Mouse (Mus musculus) megakaryocyte, embryonic 14.5 days (primary cell): ENCODE results near the gene Hpcal4. TPM values are rescaled to one million over a fixed set of nuclear protein-coding genes. Genes with fewer than 3 reads are reported as not detected.

Experiments used
- H3K27me3 ChIP-seq: replicated peaks from 2 replicates; pipeline ENCODE3; 2012; ENCODE audit warnings: inconsistent platforms
- H3K36me3 ChIP-seq: replicated peaks from 2 replicates; pipeline ENCODE3; 2012; ENCODE audit warnings: low read length, inconsistent platforms, mixed read lengths
- H3K4me1 ChIP-seq: 2 replicates; pipeline ENCODE4 v1.6.1; 2012; ENCODE audit warnings: inconsistent platforms
- H3K4me3 ChIP-seq: replicated peaks from 2 replicates; pipeline ENCODE3; 2012; ENCODE audit warnings: moderate library complexity, mild to moderate bottlenecking, inconsistent platforms
- H3K9me3 ChIP-seq: 2 replicates; pipeline ENCODE4 v1.6.1; 2012; ENCODE audit warnings: inconsistent platforms
- FLI1 ChIP-seq: IDR thresholded peaks from 2 replicates; pipeline ENCODE4 v1.6.1; 2012; ENCODE audit warnings: low read length, inconsistent platforms, mixed read lengths
- GATA1 ChIP-seq: IDR thresholded peaks from 3 replicates; pipeline ENCODE4 v1.6.1; 2012; ENCODE audit warnings: mixed read lengths, low read length, inconsistent platforms, borderline replicate concordance
- polyA plus RNA-seq: library from polyadenylated mRNA; stranded (reverse); fragments of >175 nt; gene quantifications from 2 replicates; pipeline ENCODE4 v1.2.3, GENCODE M21; 2012; ENCODE audit warnings: low replicate concordance; ENCODE audit not compliant: insufficient read depth

Gene Hpcal4
- polyA plus RNA-seq, 1 experiment, result not detected

- no peak for TF ChIP-seq FLI1
- no peak for TF ChIP-seq GATA1
- Histone ChIP-seq H3K9me3 (no peaks in the 10 kb centered on the region), H3K36me3 (no peaks in the 10 kb centered on the region), H3K4me3 (peak overlapping the region; percentile 70), H3K27me3 (peaks cover 84% of the 10 kb centered on the region), H3K4me1 (peaks cover 33% of the 10 kb centered on the region)
Measured at GRCm38 (mm10) chr4:123200771-123201185, 17.8 kb downstream of the Hpcal4 start.

DNA sequence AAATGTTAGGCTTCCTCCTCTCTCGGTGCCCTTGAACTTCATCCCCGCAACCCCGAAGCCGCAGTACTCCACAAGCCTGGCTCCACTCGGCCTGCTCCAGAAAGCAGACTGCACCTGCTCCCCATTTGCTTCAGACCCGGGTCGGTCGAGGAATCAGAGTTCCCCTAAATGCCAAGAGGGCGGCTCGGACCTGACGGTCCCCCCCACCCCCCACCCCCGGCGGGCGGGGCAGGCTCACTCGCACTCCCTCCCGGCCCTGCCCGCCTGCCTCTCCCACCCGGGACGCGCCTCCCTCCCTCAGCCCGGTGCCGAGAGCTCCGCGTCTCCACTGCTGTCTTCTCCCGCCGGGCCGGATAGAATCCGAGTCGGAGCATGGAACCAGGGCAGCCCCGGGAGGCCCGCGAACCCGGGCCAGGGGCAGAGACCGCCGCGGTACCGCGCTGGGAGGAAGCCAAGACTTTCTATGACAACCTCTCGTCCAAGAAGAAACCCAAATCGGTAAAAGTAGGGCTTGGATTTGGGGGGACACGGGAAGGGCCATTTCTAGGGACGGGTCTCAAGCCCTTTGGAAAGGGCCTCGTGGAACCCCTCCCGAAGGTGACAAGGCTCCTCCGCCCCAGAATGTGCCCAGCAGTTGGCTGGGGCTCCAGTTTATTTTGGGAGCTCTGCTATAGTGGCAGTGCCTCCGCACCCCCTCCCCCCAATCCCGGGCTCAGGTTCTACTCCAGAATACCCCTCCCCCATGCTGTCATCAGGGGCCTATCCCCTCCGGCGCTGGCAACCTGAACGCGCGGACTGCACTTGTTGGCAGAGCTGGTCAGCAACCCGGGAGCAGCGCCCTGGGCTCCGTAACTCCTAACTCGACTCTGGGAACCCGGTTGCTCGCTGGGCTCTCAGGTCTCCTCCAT, 18.4 kb downstream of the Hpcal4 start, which contains the start of gene Nt5c1a:
Gene Nt5c1a, plus strand, starts transcription at position 319 of the 908 bp plus-strand sequence.
- peak within 1 kb of the TSS; percentile 70 for H3K4me3 ChIP-seq

GRCm38 (mm10) chr4:123202094-123202420, 19.0 kb downstream of the Hpcal4 start:
- TF ChIP-seq FLI1 (no peak), GATA1 (no peak)
- Histone ChIP-seq H3K36me3 (no peaks in the 10 kb centered on the region), H3K27me3 (peaks cover 85% of the 10 kb centered on the region), H3K4me1 (peaks cover 28% of the 10 kb centered on the region), H3K4me3 (no peak overlapping the region), H3K9me3 (no peaks in the 10 kb centered on the region; the same call in 1 of the 2 replicates)

More for the DNA sequence above, 18.4 kb downstream of the Hpcal4 start, which contains the start of gene Nt5c1a:
- Histone ChIP-seq H3K36me3 (no peaks in the 10 kb centered on the region), H3K4me1 (peaks cover 32% of the 10 kb centered on the region), H3K27me3 (peaks cover 84% of the 10 kb centered on the region), H3K9me3 (no peaks in the 10 kb centered on the region)
- TF ChIP-seq FLI1 (no peak), GATA1 (no peak)

- Histone ChIP-seq H3K36me3 (no peaks in the 10 kb centered on the region), H3K4me1 (peaks cover 18% of the 10 kb centered on the region), H3K27me3 (peaks cover 85% of the 10 kb centered on the region), H3K4me3 (no peak overlapping the region), H3K9me3 (no peaks in the 10 kb centered on the region; the same call in 1 of the 2 replicates)
- TF ChIP-seq FLI1 (no peak), GATA1 (no peak)
Measured at GRCm38 (mm10) chr4:123207337-123207736, 24.3 kb downstream of the Hpcal4 start.

GRCm38 (mm10) chr4:123210996-123211395, 28.0 kb downstream of the Hpcal4 start:
- Histone ChIP-seq H3K36me3 (no peaks in the 10 kb centered on the region), H3K4me3 (no peak overlapping the region), H3K4me1 (peaks cover 7% of the 10 kb centered on the region; the same call in 1 of the 2 replicates), H3K27me3 (peaks cover 95% of the 10 kb centered on the region), H3K9me3 (no peaks in the 10 kb centered on the region; the same call in 1 of the 2 replicates)
- TF ChIP-seq GATA1 (no peak), FLI1 (no peak)

DNA sequence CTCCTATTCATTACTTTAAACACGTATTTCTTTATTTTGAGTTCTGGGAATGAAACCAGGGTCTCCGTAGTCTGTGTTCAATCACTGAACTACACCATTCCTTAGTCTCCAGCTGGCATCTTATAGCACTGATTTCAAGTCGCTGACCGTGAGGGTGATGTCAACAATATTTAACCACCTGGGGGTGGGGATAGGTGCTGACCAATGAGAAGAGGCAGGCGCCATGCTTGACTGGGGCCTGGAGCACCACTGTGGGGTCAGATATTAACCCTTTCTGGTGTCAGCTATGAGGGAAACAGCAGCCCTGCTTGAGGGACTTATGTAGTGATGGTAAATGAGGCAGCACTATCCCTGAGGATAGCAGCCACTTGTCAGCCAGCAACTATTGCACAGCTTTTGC, 28.4 kb downstream of the Hpcal4 start:
- Histone ChIP-seq H3K4me3 (no peak overlapping the region), H3K9me3 (no peaks in the 10 kb centered on the region; the same call in 1 of the 2 replicates), H3K27me3 (peaks cover 94% of the 10 kb centered on the region), H3K36me3 (no peaks in the 10 kb centered on the region), H3K4me1 (peaks cover 7% of the 10 kb centered on the region; the same call in 1 of the 2 replicates)
- TF ChIP-seq GATA1 (no peak), FLI1 (no peak)

GRCm38 (mm10) chr4:123212330-123212729, 29.3 kb downstream of the Hpcal4 start:
- H3K27me3 ChIP-seq, result peaks cover 88% of the 10 kb centered on the region
- H3K36me3 ChIP-seq, result no peaks in the 10 kb centered on the region
- H3K9me3 ChIP-seq, result no peaks in the 10 kb centered on the region
- no peak for TF ChIP-seq GATA1
- TF ChIP-seq FLI1, result no peak
- H3K4me3 ChIP-seq, result no peak overlapping the region
- peaks cover 12% of the 10 kb centered on the region for H3K4me1 ChIP-seq

DNA sequence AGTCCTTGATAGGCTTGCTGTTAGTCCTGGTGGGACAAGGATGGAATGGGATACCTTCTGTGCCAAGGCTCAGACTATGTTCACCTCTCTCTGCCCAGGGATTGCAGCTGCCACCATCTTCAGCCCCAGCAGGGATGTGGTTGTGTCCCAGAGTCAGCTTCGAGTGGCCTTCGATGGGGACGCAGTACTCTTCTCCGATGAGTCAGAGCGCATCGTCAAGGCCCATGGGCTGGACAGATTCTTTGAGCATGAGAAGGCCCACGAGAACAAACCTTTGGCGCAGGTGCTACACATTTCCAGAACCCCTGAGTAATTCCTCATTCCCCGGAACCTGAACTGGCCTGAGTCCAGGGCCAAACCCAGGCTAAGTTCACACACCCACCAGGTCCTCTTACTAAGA, 30.9 kb downstream of the Hpcal4 start:
- Histone ChIP-seq H3K36me3 (no peaks in the 10 kb centered on the region), H3K27me3 (peaks cover 86% of the 10 kb centered on the region), H3K4me3 (no peak overlapping the region), H3K9me3 (no peaks in the 10 kb centered on the region), H3K4me1 (peaks cover 22% of the 10 kb centered on the region)
- TF ChIP-seq FLI1 (no peak), GATA1 (no peak)

- Histone ChIP-seq H3K36me3 (no peaks in the 10 kb centered on the region), H3K9me3 (no peaks in the 10 kb centered on the region), H3K27me3 (peaks cover 83% of the 10 kb centered on the region), H3K4me1 (peaks cover 35% of the 10 kb centered on the region), H3K4me3 (no peak overlapping the region)
- no peak for TF ChIP-seq GATA1
- no peak for TF ChIP-seq FLI1
Measured at GRCm38 (mm10) chr4:123215367-123215766, 32.3 kb downstream of the Hpcal4 start.

DNA sequence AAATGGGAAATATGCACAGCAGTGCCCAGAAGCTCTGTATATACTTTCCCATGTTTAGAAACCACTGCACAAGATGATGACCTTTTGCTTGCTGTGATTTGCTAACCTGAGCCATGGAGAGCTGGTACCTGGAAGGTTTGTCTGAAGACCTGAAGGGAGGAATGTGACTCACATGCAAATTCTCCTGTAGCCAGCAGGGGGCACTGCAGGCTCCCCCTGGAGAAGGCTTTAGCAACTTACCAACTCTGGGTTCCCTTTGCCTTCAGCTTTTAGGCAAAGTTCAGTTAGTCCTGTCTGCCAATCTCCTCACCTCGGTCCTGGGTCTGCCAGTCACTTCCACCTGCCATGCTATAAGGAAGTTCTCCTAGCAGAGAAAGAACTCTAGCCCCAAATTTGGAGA, 33.8 kb downstream of the Hpcal4 start:
- Histone ChIP-seq H3K36me3 (no peaks in the 10 kb centered on the region), H3K4me1 (peaks cover 36% of the 10 kb centered on the region), H3K9me3 (no peaks in the 10 kb centered on the region), H3K4me3 (no peak overlapping the region), H3K27me3 (peaks cover 76% of the 10 kb centered on the region)
- TF ChIP-seq GATA1 (no peak), FLI1 (no peak)
